Mouse (Mus musculus) testis, adult 2 months (tissue): ENCODE measurements at regions not wholly inside any gene's neighbourhood (a gene's known extent, or its start where the extent isn't known, plus 50 kb on each side); places are given as distances from the start of the nearest gene placed in this dataset.

Experiments
- CTCF ChIP-seq: fragments of 200-500 bp; IDR thresholded peaks from 2 replicates; pipeline ENCODE4 v1.5.1; 2012; ENCODE audit warnings: low read depth, mild to moderate bottlenecking, inconsistent platforms, low read length, moderate library complexity; ENCODE audit not compliant: control insufficient read depth, insufficient read depth, insufficient replicate concordance
- POLR2A ChIP-seq: fragments of 200-500 bp; IDR thresholded peaks from 2 replicates; pipeline ENCODE4 v1.6.1; 2012; ENCODE audit warnings: low read depth, mild to moderate bottlenecking, inconsistent platforms, low read length, moderate library complexity; ENCODE audit not compliant: control insufficient read depth

GRCm38 (mm10) chr4:45689572-45689971 is 109.2 kb upstream of the Aldh1b1 start:
- TF ChIP-seq POLR2A (no peak), CTCF (no peak)
